Mouse (Mus musculus): ENCODE measurements around the gene Ptpn6.

- TF ChIP-seq CTCF (IDR thresholded peaks at IDR 0.05; ENCODE audit: borderline replicate concordance, extremely low read depth, insufficient read depth, insufficient read length) (no peak), POLR2A (IDR thresholded peaks at IDR 0.05; ENCODE audit: borderline replicate concordance, extremely low read depth, insufficient read depth, insufficient read length, poor library complexity, severe bottlenecking) (no peak)
Observed at GRCm38 (mm10) chr6:124690517-124690916, 48.0 kb downstream of the Ptpn6 start.
